In the genomic region with DNA sequence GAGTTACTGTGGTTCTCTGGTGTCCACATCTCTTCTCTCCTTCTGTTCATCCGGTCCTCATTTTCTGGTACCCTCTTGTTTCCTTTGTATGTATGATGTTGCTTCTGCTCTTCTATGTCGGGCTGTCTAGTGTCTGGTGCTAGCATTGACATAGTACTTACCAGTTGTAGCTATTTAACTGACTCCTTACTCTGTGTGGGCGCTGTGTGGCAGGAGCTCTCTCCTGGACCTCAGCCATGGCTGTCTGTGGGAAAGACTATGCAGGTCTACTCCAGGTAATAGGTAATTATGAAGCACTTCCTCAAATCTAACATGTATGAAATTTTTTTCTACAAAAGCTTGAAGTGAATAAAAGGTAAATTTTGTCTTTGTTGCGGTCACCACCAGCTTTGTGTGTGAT, we compare ENCODE assay signal across 13 mouse cellular contexts.
"Had no signal": no experiment of that assay in that cellular context is flagged by ENCODE, and none has a peak within 500 bp of the region (broad histone marks: within the 10 kb centered on the region; RNA-seq: fewer than 3 reads in every experiment).

No protein-coding gene starts in this region.

- H3K4me3 ChIP-seq: layer of hippocampus, adult 2 months; limb, embryonic 15.5 days; liver, embryonic 12.5 days; midbrain, embryonic 15.5 days; neural tube, embryonic 13.5 days had no signal

- H3K9me3 ChIP-seq: limb, embryonic 15.5 days; liver, embryonic 12.5 days; midbrain, embryonic 15.5 days; neural tube, embryonic 13.5 days had no signal

- H3K27ac ChIP-seq: kidney, postnatal 0 days; layer of hippocampus, adult 2 months; limb, embryonic 15.5 days; liver, embryonic 12.5 days; midbrain, embryonic 15.5 days; neural tube, embryonic 13.5 days had no signal

- DNase-seq: kidney, adult 9 months; kidney, postnatal 36 days; lung, embryonic 14.5 days; lung, postnatal 10 days; lung, postnatal 4 days; right cerebral cortex, postnatal 14 days; thymus, postnatal 4 days had no signal

- H3K4me1 ChIP-seq: limb, embryonic 15.5 days; liver, embryonic 12.5 days; midbrain, embryonic 15.5 days had no signal

- H3K9ac ChIP-seq: limb, embryonic 15.5 days; liver, embryonic 12.5 days; lung, embryonic 14.5 days; midbrain, embryonic 15.5 days; neural tube, embryonic 13.5 days had no signal

- ATAC-seq: liver, embryonic 12.5 days; midbrain, embryonic 15.5 days had no signal

- H3K27me3 ChIP-seq: limb, embryonic 15.5 days; liver, embryonic 12.5 days; midbrain, embryonic 15.5 days; neural tube, embryonic 13.5 days had no signal

- H3K36me3 ChIP-seq: limb, embryonic 15.5 days; liver, embryonic 12.5 days; midbrain, embryonic 15.5 days had no signal
